Mouse (Mus musculus) intestine, embryonic 16.5 days (tissue): Measurements from ENCODE around the gene Vps26c. TPM values are rescaled to one million over a fixed set of nuclear protein-coding genes. Genes with fewer than 3 reads are reported as not detected.
A peak's percentile ranks its signal among the peaks of the same experiment; 100 is the strongest.

Experiments used
- ATAC-seq: fragments of 200-750 bp; cut with Nextera tagmentation; 2 replicates; pipeline ENCODE4 v1.8.0; 2017; ENCODE audit warnings: moderate TSS enrichment, moderate library complexity
- H3K27ac ChIP-seq: fragments of 300-500 bp; sonication (generic); 2 replicates; pipeline ENCODE4 v1.5.1; 2014; ENCODE audit warnings: mild to moderate bottlenecking, low read length
- H3K27me3 ChIP-seq: fragments of 300-500 bp; sonication (generic); replicated peaks from 2 replicates; pipeline ENCODE4 v1.6.1; 2014; ENCODE audit warnings: low read length, control low read depth, mixed read lengths; ENCODE audit not compliant: control insufficient read depth, insufficient read depth
- H3K36me3 ChIP-seq: fragments of 300-500 bp; sonication (generic); 2 replicates; pipeline ENCODE4 v1.6.1; 2014; ENCODE audit warnings: low read length, control low read depth; ENCODE audit not compliant: control insufficient read depth, insufficient read depth
- H3K4me1 ChIP-seq: fragments of 300-500 bp; sonication (generic); 2 replicates; pipeline ENCODE4 v1.6.1; 2014; ENCODE audit warnings: low read length, control low read depth, mixed read lengths; ENCODE audit not compliant: control insufficient read depth, insufficient read depth
- H3K4me2 ChIP-seq: fragments of 300-500 bp; sonication (generic); 2 replicates; pipeline ENCODE4 v1.6.1; 2014; ENCODE audit warnings: low read depth, low read length, control low read depth
- H3K4me3 ChIP-seq: fragments of 300-500 bp; sonication (generic); 2 replicates; pipeline ENCODE4 v1.5.1; 2014; ENCODE audit warnings: mild to moderate bottlenecking, low read length
- H3K9ac ChIP-seq: fragments of 300-500 bp; sonication (generic); 2 replicates; pipeline ENCODE4 v1.6.1; 2014; ENCODE audit warnings: low read depth, low read length
- H3K9me3 ChIP-seq: fragments of 300-500 bp; sonication (generic); 2 replicates; pipeline ENCODE4 v1.6.1; 2016; ENCODE audit warnings: low read length, control low read depth; ENCODE audit not compliant: control insufficient read depth
- WGBS: fragments of 180-500 bp; shearing (Covaris S2); extraction: QIAGEN DNeasy Blood & Tissue Kit; methylation state at CpG from one replicate; pipeline ENCODE4 v1.1.7; 2014; 5-methylcytosine and 5-hydroxymethylcytosine counted together
- polyA plus RNA-seq: library from polyadenylated mRNA; unstranded; fragments of >200 nt; fragmentation: Nextera tagmentation; extraction: Ambion mirVana; gene quantifications from 2 replicates; pipeline ENCODE4 v1.2.1, GENCODE M21; 2015

The Vps26c gene
- polyA plus RNA-seq, 1 experiment from 2014 or later: 67.7 TPM

GRCm38 (mm10) chr16:94533679-94534078, 7.0 kb upstream of the Vps26c start:
- Histone ChIP-seq H3K4me1 (peaks cover 9% of the 10 kb centered on the region), H3K36me3 (no peaks in the 10 kb centered on the region), H3K9me3 (no peaks in the 10 kb centered on the region), H3K4me2 (no peak overlapping the region), H3K4me3 (no peak overlapping the region), H3K27me3 (no peaks in the 10 kb centered on the region), H3K9ac (no peak overlapping the region), H3K27ac (no peak overlapping the region)
- WGBS: 68% methylated on average over 6 of the region's 6 CpGs
- ATAC-seq: no peak

GRCm38 (mm10) chr16:94531268-94531667, 4.6 kb upstream of the Vps26c start:
- Histone ChIP-seq H3K36me3 (no peaks in the 10 kb centered on the region), H3K9me3 (no peaks in the 10 kb centered on the region), H3K27me3 (no peaks in the 10 kb centered on the region), H3K4me1 (peaks cover 6% of the 10 kb centered on the region), H3K27ac (no peak overlapping the region), H3K9ac (no peak overlapping the region), H3K4me3 (no peak overlapping the region), H3K4me2 (no peak overlapping the region)
- WGBS: 82% methylated on average over 4 of the region's 4 CpGs
- no peak for ATAC-seq

- Histone ChIP-seq H3K4me2 (peak overlapping the region; percentile 58), H3K36me3 (no peaks in the 10 kb centered on the region), H3K4me1 (peaks cover 27% of the 10 kb centered on the region), H3K9me3 (no peaks in the 10 kb centered on the region), H3K9ac (peak overlapping the region; percentile 78), H3K27ac (peak overlapping the region; percentile 97), H3K27me3 (no peaks in the 10 kb centered on the region), H3K4me3 (peak overlapping the region; percentile 87)
- WGBS: 27% methylated on average over 3 of the region's 3 CpGs
- ATAC-seq: no peak
These were observed 916 bp upstream of the Vps26c start for GRCm38 (mm10) chr16:94527546-94527945.

- WGBS: 1% methylated on average over 13 of the region's 13 CpGs
These were observed 513 bp upstream of the Vps26c start for GRCm38 (mm10) chr16:94527152-94527534.

GRCm38 (mm10) chr16:94525955-94526343, 681 bp downstream of the Vps26c start:
- Histone ChIP-seq H3K9me3 (no peaks in the 10 kb centered on the region), H3K4me1 (peaks cover 30% of the 10 kb centered on the region), H3K9ac (peak overlapping the region; percentile 78), H3K27me3 (no peaks in the 10 kb centered on the region), H3K4me2 (peak overlapping the region; percentile 53), H3K36me3 (no peaks in the 10 kb centered on the region), H3K27ac (peak overlapping the region; percentile 97), H3K4me3 (peak overlapping the region; percentile 87)
- peak; percentile 66 for ATAC-seq
- 1% methylated on average over 24 of the region's 24 CpGs for WGBS

More at GRCm38 (mm10) chr16:94527152-94527534, 513 bp upstream of the Vps26c start:
- peak overlapping the region; percentile 78 for H3K9ac ChIP-seq
- H3K4me3 ChIP-seq: peak overlapping the region; percentile 87
- no peaks in the 10 kb centered on the region for H3K27me3 ChIP-seq
- H3K4me2 ChIP-seq: peak overlapping the region; percentile 58
- peak overlapping the region; percentile 97 for H3K27ac ChIP-seq
- ATAC-seq: no peak
- peaks cover 27% of the 10 kb centered on the region for H3K4me1 ChIP-seq
- H3K9me3 ChIP-seq: no peaks in the 10 kb centered on the region
- H3K36me3 ChIP-seq: no peaks in the 10 kb centered on the region

GRCm38 (mm10) chr16:94524691-94525090, 1.9 kb downstream of the Vps26c start:
- 76% methylated on average over 9 of the region's 9 CpGs for WGBS
- Histone ChIP-seq H3K4me1 (peaks cover 35% of the 10 kb centered on the region), H3K27ac (no peak overlapping the region), H3K36me3 (no peaks in the 10 kb centered on the region), H3K27me3 (no peaks in the 10 kb centered on the region), H3K9me3 (no peaks in the 10 kb centered on the region), H3K4me2 (no peak overlapping the region), H3K9ac (no peak overlapping the region), H3K4me3 (no peak overlapping the region)
- no peak for ATAC-seq

- 0 out of 2 replicates have a peak overlapping the region, but pooled peaks have one; percentile 45 for H3K27ac ChIP-seq
- no peaks in the 10 kb centered on the region for H3K9me3 ChIP-seq
- WGBS: 52% methylated on average over 6 of the region's 6 CpGs
- no peak overlapping the region for H3K4me2 ChIP-seq
- H3K4me1 ChIP-seq: peaks cover 42% of the 10 kb centered on the region
- no peaks in the 10 kb centered on the region for H3K36me3 ChIP-seq
- H3K4me3 ChIP-seq: no peak overlapping the region
- H3K9ac ChIP-seq: no peak overlapping the region
- H3K27me3 ChIP-seq: no peaks in the 10 kb centered on the region
- ATAC-seq: no peak
These were observed 2.8 kb downstream of the Vps26c start for GRCm38 (mm10) chr16:94523594-94524377.

- Histone ChIP-seq H3K27me3 (no peaks in the 10 kb centered on the region), H3K9me3 (no peaks in the 10 kb centered on the region), H3K4me3 (no peak overlapping the region), H3K4me1 (peaks cover 35% of the 10 kb centered on the region), H3K4me2 (no peak overlapping the region), H3K27ac (peak overlapping the region; percentile 79), H3K36me3 (no peaks in the 10 kb centered on the region), H3K9ac (no peak overlapping the region)
- whole genome bisulfite sequencing: 40% methylated on average over 6 of the region's 6 CpGs
- peak; percentile 69 for ATAC-seq
These were observed 7.6 kb downstream of the Vps26c start for GRCm38 (mm10) chr16:94519028-94519427.

- H3K4me3 ChIP-seq: no peak overlapping the region
- H3K9me3 ChIP-seq: no peaks in the 10 kb centered on the region
- no peak overlapping the region for H3K27ac ChIP-seq
- no peaks in the 10 kb centered on the region for H3K27me3 ChIP-seq
- peaks cover 28% of the 10 kb centered on the region for H3K4me1 ChIP-seq
- no peak overlapping the region for H3K9ac ChIP-seq
- ATAC-seq: no peak
- WGBS: 87% methylated on average over 2 of the region's 2 CpGs
- no peaks in the 10 kb centered on the region for H3K36me3 ChIP-seq
- no peak overlapping the region for H3K4me2 ChIP-seq
These were observed 9.0 kb downstream of the Vps26c start for GRCm38 (mm10) chr16:94517606-94518005.
